Mouse (Mus musculus): ENCODE results near the gene Aggf1.
"Not testable (repeated sequence)": the region's sequence is repeated elsewhere in the genome, so short reads cannot be mapped to it uniquely, and the experiment has no call there.

Gene Aggf1

GRCm38 (mm10) chr13:95374701-95375553, at the start of gene Aggf1:
Aggf1 (minus strand) TSS chr13:95375352.
- DNase-seq (ENCODE audit: low spot score), result peak; percentile 82

- no peak for DNase-seq (ENCODE audit: low spot score)
Observed at GRCm38 (mm10) chr13:95424932-95425331, 49.8 kb upstream of the Aggf1 start.

GRCm38 (mm10) chr13:95419204-95419749, 44.1 kb upstream of the Aggf1 start:
- no peak for DNase-seq (ENCODE audit: low spot score)

- DNase-seq (ENCODE audit: low spot score), result no peak
Observed at GRCm38 (mm10) chr13:95418575-95419203, 43.5 kb upstream of the Aggf1 start.

GRCm38 (mm10) chr13:95412257-95412656, 37.1 kb upstream of the Aggf1 start:
- no peak for DNase-seq (ENCODE audit: low spot score)

GRCm38 (mm10) chr13:95393242-95393641, 18.1 kb upstream of the Aggf1 start:
- no peak for DNase-seq (ENCODE audit: low spot score)

GRCm38 (mm10) chr13:95389866-95390865, 15.0 kb upstream of the Aggf1 start:
- DNase-seq (ENCODE audit: low spot score), result peak; percentile 11

- DNase-seq (ENCODE audit: low spot score), result no peak
Observed at GRCm38 (mm10) chr13:95388226-95388625, 13.1 kb upstream of the Aggf1 start.

GRCm38 (mm10) chr13:95382418-95382817, 7.3 kb upstream of the Aggf1 start:
- no peak for DNase-seq (ENCODE audit: low spot score)

- no peak for DNase-seq (ENCODE audit: low spot score)
Observed at GRCm38 (mm10) chr13:95378696-95379095, 3.5 kb upstream of the Aggf1 start.

GRCm38 (mm10) chr13:95376689-95377289, 1.6 kb upstream of the Aggf1 start:
- not testable (repeated sequence) for DNase-seq (ENCODE audit: low spot score)

- no peak for DNase-seq (ENCODE audit: low spot score)
Observed at GRCm38 (mm10) chr13:95375554-95375914, 382 bp upstream of the Aggf1 start.

- DNase-seq (ENCODE audit: low spot score), result no peak
Observed at GRCm38 (mm10) chr13:95366356-95366755, 8.8 kb downstream of the Aggf1 start.

- DNase-seq (ENCODE audit: low spot score), result no peak
Observed at GRCm38 (mm10) chr13:95363440-95363839, 11.7 kb downstream of the Aggf1 start.

GRCm38 (mm10) chr13:95358223-95358622, 16.9 kb downstream of the Aggf1 start:
- DNase-seq (ENCODE audit: low spot score), result no peak

GRCm38 (mm10) chr13:95348476-95348875, 26.7 kb downstream of the Aggf1 start:
- no peak for DNase-seq (ENCODE audit: low spot score)

GRCm38 (mm10) chr13:95347018-95347696, 28.0 kb downstream of the Aggf1 start:
- DNase-seq (ENCODE audit: low spot score), result peak; percentile 49

- no peak for DNase-seq (ENCODE audit: low spot score)
Observed at GRCm38 (mm10) chr13:95345869-95346268, 29.3 kb downstream of the Aggf1 start.

GRCm38 (mm10) chr13:95343470-95343869, 31.7 kb downstream of the Aggf1 start:
- DNase-seq (ENCODE audit: low spot score), result no peak

GRCm38 (mm10) chr13:95336122-95336677, 39.0 kb downstream of the Aggf1 start:
- no peak for DNase-seq (ENCODE audit: low spot score)
